Mouse (Mus musculus): ENCODE data around the gene Stx18. TPM values are rescaled to one million over a fixed set of nuclear protein-coding genes. Genes with fewer than 3 reads are reported as not detected.

Gene Stx18
- total and polyA plus RNA-seq, 2 experiments: 14.9 to 15.5 TPM

DNA sequence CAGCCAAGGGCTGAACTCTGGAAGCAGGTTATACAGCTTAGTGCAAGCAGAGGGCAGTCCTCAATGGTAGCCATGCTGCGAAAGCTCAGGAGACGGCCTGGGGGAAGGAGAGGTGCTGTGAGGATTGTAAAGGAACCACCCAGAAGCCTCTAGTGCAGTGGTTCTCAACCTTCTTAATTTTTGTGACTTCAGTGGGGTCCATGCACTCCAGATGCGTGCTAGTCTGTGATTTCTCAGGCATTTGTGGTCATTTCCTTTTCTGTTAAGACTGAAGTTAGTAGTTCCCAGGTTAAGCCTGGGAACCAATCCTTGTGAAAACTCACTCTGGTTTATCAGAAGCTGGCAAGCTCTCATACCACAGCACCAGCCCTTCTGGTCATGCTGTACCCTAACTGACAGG is 51.6 kb downstream of the Stx18 start:
- H3K27ac ChIP-seq (replicated peaks; ENCODE audit: insufficient read depth, low read depth, low read length): no peak overlapping the region
- DNase-seq (ENCODE audit: extremely low read depth, low read depth, low spot score): no peak
- H3K9ac ChIP-seq (ENCODE audit: low read depth, low read length): no peak overlapping the region
- peaks cover 13% of the 10 kb centered on the region; the same call in 1 of the 2 replicates for H3K79me2 ChIP-seq (ENCODE audit: control insufficient read depth, insufficient read depth, low read length)
- no peak overlapping the region for H3K4me3 ChIP-seq (ENCODE audit: insufficient read depth, low read depth, low read length)
- no peak for TF ChIP-seq CTCF (IDR thresholded peaks at IDR 0.05; ENCODE audit: low read depth, low read length)
- no peak for TF ChIP-seq POLR2A (IDR thresholded peaks at IDR 0.05; ENCODE audit: extremely low read depth, insufficient read depth, low read length)
- no peaks in the 10 kb centered on the region for H3K27me3 ChIP-seq (ENCODE audit: control insufficient read depth, insufficient read depth, low read length)
- H3K36me3 ChIP-seq (ENCODE audit: control insufficient read depth, insufficient read depth, low read length): no peaks in the 10 kb centered on the region
- WGBS: 90% methylated on average over 3 of the region's 3 CpGs
- H3K4me1 ChIP-seq (ENCODE audit: control insufficient read depth, insufficient read depth, low read length): peaks cover 4% of the 10 kb centered on the region

DNA sequence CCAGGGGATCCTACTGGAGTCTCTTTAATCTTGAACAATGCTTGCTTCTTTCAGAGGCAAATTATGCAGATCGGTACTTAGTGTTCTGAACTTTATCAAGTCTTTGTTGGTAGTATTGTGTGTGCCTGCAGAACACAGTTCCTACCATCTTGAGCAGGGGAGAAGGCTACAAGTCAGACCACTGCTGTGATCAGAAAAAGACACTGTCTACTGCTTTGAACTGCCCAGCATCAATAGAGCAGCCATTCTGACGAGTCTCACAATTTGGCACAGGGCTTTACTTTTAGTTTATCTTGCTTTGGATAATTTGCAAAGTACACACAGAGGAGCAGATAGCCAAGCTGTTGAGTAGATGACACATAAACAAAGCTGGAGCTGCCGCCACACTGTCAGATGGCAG is 52.0 kb downstream of the Stx18 start:
- peak; percentile 61 for DNase-seq (ENCODE audit: extremely low read depth, low read depth, low spot score)
- Histone ChIP-seq H3K4me3 (ENCODE audit: insufficient read depth, low read depth, low read length) (no peak overlapping the region), H3K27ac (replicated peaks; ENCODE audit: insufficient read depth, low read depth, low read length) (no peak overlapping the region), H3K36me3 (ENCODE audit: control insufficient read depth, insufficient read depth, low read length) (no peaks in the 10 kb centered on the region; the same call in 1 of the 2 replicates), H3K9ac (ENCODE audit: low read depth, low read length) (no peak overlapping the region), H3K79me2 (ENCODE audit: control insufficient read depth, insufficient read depth, low read length) (peaks cover 13% of the 10 kb centered on the region; the same call in 1 of the 2 replicates), H3K4me1 (ENCODE audit: control insufficient read depth, insufficient read depth, low read length) (peaks cover 4% of the 10 kb centered on the region), H3K27me3 (ENCODE audit: control insufficient read depth, insufficient read depth, low read length) (no peaks in the 10 kb centered on the region)
- TF ChIP-seq CTCF (IDR thresholded peaks at IDR 0.05; ENCODE audit: low read depth, low read length) (no peak), POLR2A (IDR thresholded peaks at IDR 0.05; ENCODE audit: extremely low read depth, insufficient read depth, low read length) (no peak)
- 43% methylated on average over 3 of the region's 3 CpGs for WGBS

DNA sequence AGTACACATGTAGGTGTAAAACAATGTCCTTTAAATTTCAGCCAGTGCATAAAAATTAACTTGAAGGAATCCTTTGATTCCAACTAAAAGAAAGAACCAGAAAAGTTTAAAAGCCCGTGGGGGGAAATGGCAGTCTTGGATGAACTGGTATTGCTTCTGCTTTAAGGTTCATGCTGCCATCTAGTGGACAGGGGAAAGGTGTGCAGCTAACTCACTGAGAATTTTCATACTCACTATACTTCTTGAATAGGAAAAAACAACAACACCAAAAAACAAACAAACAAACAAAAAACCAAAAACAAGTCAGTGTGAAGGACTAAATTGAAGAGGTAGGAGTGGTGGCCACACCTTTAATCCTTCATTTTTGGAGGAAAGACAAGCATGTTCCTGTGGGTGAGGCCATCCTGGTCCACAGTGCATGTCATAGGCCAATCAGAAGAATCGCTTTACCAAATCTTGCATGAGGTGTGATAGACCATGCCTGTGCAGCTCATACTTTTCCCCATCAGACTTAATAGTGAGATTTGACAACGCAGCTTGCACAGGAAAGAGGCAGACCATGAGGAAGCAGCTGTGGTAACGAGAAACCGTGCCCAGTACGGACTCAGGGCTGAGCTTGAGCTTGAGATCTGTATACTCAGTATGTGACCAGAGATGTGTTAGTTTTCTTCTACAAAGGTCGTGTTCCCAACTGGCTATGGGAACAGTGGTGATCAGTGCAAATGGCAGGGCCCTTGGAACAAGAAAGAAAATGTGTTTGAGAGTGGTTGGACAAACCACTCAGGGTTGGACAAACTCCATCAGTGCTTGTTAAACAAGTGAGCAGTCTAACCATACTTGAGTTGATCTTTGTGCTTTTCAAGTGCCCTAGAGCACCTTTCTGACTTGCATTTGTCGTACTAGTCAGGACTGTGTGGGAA is 52.8 kb downstream of the Stx18 start:
- Histone ChIP-seq H3K36me3 (ENCODE audit: control insufficient read depth, insufficient read depth, low read length) (no peaks in the 10 kb centered on the region; the same call in 1 of the 2 replicates), H3K79me2 (ENCODE audit: control insufficient read depth, insufficient read depth, low read length) (peaks cover 13% of the 10 kb centered on the region; the same call in 1 of the 2 replicates), H3K27me3 (ENCODE audit: control insufficient read depth, insufficient read depth, low read length) (no peaks in the 10 kb centered on the region), H3K27ac (replicated peaks; ENCODE audit: insufficient read depth, low read depth, low read length) (no peak overlapping the region), H3K4me3 (ENCODE audit: insufficient read depth, low read depth, low read length) (no peak overlapping the region), H3K4me1 (ENCODE audit: control insufficient read depth, insufficient read depth, low read length) (peaks cover 4% of the 10 kb centered on the region), H3K9ac (ENCODE audit: low read depth, low read length) (no peak overlapping the region)
- TF ChIP-seq POLR2A (IDR thresholded peaks at IDR 0.05; ENCODE audit: extremely low read depth, insufficient read depth, low read length) (no peak), CTCF (IDR thresholded peaks at IDR 0.05; ENCODE audit: low read depth, low read length) (0 out of 2 replicates have a peak, but pooled peaks have one; percentile 15)
- DNase-seq (ENCODE audit: extremely low read depth, low read depth, low spot score): peak; percentile 56
- WGBS: 73% methylated on average over 8 of the region's 8 CpGs

DNA sequence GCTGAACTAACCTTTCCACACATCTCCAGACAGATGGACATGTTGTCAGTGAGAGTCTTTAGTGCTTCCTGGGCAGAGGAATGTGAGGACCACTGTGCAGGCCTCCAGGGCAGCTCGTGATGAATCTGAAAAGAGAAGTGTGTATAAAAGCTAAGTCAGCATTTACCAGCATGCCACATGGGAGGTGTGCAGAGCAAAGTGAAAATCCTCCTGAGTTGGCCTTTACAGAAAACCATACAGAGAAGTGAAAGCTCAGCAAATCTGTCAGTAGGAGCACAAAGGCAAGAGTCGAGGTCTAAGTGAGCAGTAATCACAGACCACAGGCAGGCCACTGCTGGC is 53.4 kb downstream of the Stx18 start:
- H3K27ac ChIP-seq (replicated peaks; ENCODE audit: insufficient read depth, low read depth, low read length): no peak overlapping the region
- peaks cover 4% of the 10 kb centered on the region for H3K4me1 ChIP-seq (ENCODE audit: control insufficient read depth, insufficient read depth, low read length)
- no peaks in the 10 kb centered on the region for H3K27me3 ChIP-seq (ENCODE audit: control insufficient read depth, insufficient read depth, low read length)
- no peak for TF ChIP-seq CTCF (IDR thresholded peaks at IDR 0.05; ENCODE audit: low read depth, low read length)
- 73% methylated on average over 2 of the region's 2 CpGs for WGBS
- no peaks in the 10 kb centered on the region; the same call in 1 of the 2 replicates for H3K36me3 ChIP-seq (ENCODE audit: control insufficient read depth, insufficient read depth, low read length)
- DNase-seq (ENCODE audit: extremely low read depth, low read depth, low spot score): no peak
- peaks cover 11% of the 10 kb centered on the region; the same call in 1 of the 2 replicates for H3K79me2 ChIP-seq (ENCODE audit: control insufficient read depth, insufficient read depth, low read length)
- H3K9ac ChIP-seq (ENCODE audit: low read depth, low read length): no peak overlapping the region
- no peak overlapping the region for H3K4me3 ChIP-seq (ENCODE audit: insufficient read depth, low read depth, low read length)

DNA sequence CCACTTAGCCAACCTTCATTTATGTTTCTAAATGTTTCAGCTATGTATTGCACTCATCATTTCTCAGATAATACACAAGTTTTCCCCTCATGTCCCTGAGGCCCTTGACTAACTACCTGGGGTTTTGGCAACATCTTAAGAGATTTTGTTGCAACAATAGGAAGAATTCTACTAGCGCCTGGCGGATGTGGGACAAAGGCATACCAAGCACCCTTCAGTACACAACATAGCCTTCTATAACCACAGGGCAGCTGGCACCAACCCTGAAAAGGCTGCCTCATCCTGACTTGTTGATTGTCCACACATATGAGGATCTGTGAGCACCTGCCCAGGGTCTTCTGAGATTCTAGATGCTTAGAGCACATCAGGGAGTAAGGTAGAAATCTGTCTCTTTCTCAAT is 55.8 kb downstream of the Stx18 start:
- TF ChIP-seq CTCF (IDR thresholded peaks at IDR 0.05; ENCODE audit: low read depth, low read length) (no peak), POLR2A (IDR thresholded peaks at IDR 0.05; ENCODE audit: extremely low read depth, insufficient read depth, low read length) (no peak)
- Histone ChIP-seq H3K27ac (replicated peaks; ENCODE audit: insufficient read depth, low read depth, low read length) (no peak overlapping the region), H3K9ac (ENCODE audit: low read depth, low read length) (no peak overlapping the region), H3K27me3 (ENCODE audit: control insufficient read depth, insufficient read depth, low read length) (no peaks in the 10 kb centered on the region), H3K4me1 (ENCODE audit: control insufficient read depth, insufficient read depth, low read length) (peaks cover 4% of the 10 kb centered on the region), H3K4me3 (ENCODE audit: insufficient read depth, low read depth, low read length) (no peak overlapping the region), H3K36me3 (ENCODE audit: control insufficient read depth, insufficient read depth, low read length) (no peaks in the 10 kb centered on the region; the same call in 1 of the 2 replicates), H3K79me2 (ENCODE audit: control insufficient read depth, insufficient read depth, low read length) (no peaks in the 10 kb centered on the region; the same call in 1 of the 2 replicates)
- DNase-seq (ENCODE audit: extremely low read depth, low read depth, low spot score): no peak
- 97% methylated on average over 2 of the region's 2 CpGs for WGBS
